Mouse (Mus musculus) bone marrow, adult 2 months (tissue): ENCODE data around the gene Gm49378.

ENCODE experiments used
- CTCF ChIP-seq: fragments of 200-500 bp; IDR thresholded peaks from 2 replicates; pipeline ENCODE4 v1.5.1; 2011; ENCODE audit warnings: low read length, control low read depth; ENCODE audit not compliant: control insufficient read depth, insufficient read depth
- POLR2A ChIP-seq: fragments of 200-500 bp; IDR thresholded peaks from 2 replicates; pipeline ENCODE4 v1.6.1; 2011; ENCODE audit warnings: low read depth, mild to moderate bottlenecking, control low read depth, low read length, borderline replicate concordance; ENCODE audit not compliant: control insufficient read depth

GRCm38 (mm10) chr14:55605743-55606459 lies 31.8 kb downstream of the Gm49378 start:
- TF ChIP-seq CTCF (no peak), POLR2A (no peak)
